Mouse (Mus musculus): ENCODE data around the gene Ncor1. TPM values are rescaled to one million over a fixed set of nuclear protein-coding genes. Genes with fewer than 3 reads are reported as not detected.
"Not testable (repeated sequence)": the region's sequence is repeated elsewhere in the genome, so short reads cannot be mapped to it uniquely, and the experiment has no call there.

Gene Ncor1
- total RNA-seq, 2 experiments from 2014 or later: 243 to 266 TPM

DNA sequence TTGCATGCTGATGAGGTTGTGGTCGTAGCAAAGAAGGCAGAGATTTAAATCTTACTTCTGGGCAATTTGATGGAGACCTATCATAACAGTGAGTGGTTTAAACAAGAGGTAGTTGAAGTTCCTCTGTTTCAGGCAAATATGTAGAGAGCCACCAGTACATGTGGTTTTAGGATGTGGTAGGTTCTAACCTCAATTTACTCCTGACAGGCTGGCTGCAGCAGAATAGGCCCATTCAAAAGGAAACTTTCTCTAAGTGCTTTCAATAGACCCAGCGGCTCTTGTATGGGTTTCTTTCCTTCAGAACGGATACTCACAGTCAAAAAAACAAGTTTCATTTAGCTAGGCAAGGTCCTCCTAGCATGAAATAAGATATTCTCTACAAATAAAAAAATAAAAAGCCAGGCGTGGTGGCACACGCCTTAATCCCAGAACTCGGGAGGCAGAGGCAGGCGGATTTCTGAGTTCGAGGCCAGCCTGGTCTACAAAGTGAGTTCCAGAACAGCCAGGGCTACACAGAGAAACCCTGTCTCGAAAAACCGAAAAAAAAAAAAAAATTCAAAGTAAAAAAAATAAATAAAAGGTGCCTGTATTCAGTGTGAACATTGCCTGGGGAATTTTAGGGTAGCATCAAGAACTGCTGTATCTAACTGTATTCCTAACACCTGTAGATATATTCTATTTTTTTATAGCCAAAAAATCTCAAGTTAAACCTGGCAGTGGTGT lies 70.6 kb downstream of the Ncor1 start:
- ATAC-seq (replicated peaks; ENCODE audit: low FRiP score, poor library complexity, severe bottlenecking): no peak

DNA sequence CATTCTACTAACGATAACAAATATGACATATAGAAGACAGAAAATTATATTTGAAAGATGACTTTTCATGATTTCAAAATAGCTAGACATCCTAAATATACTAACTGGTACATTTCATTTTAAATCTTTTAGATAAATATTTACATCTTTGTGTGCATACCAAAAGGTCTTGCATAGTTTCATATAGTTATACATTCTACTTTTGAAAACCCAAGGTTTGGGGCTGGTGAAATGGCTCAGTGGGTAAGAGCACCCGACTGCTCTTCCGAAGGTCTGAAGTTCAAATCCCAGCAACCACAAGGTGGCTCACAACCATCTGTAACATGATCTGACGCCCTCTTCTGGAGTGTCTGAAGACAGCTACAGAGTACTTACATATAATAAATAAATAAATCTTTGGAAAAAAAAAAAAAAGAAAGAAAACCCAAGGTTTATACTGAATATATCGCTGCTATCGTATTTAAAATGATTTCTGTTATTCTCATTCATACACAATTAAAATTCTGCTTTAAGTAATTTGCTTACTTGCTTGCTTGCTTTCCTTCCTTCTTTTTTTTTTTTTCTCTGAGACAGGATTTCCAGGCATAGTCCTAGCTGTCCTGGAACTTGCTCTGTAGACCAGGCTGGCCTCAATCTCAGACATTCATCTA lies 81.0 kb downstream of the Ncor1 start:
- not testable (repeated sequence) for ATAC-seq (replicated peaks; ENCODE audit: low FRiP score, poor library complexity, severe bottlenecking)

DNA sequence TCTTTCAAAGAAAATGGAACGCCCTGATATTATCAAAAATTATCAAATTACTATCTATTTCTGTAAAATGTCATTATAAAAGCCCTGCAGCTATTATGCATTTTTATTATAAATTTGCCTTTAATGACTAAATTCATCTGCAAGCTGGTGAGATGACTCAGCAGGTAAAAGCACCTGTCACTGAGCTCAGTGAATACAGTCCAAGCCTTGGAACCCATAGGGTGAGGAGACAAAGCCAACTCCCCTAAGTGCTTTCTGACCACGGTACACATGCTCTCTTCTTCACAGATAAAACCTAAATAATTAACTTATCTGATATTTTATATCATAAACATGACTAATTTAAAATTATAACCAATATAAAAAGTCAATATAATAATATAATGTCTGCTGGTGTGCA lies 86.6 kb downstream of the Ncor1 start:
- ATAC-seq (replicated peaks; ENCODE audit: low FRiP score, poor library complexity, severe bottlenecking): no peak

DNA sequence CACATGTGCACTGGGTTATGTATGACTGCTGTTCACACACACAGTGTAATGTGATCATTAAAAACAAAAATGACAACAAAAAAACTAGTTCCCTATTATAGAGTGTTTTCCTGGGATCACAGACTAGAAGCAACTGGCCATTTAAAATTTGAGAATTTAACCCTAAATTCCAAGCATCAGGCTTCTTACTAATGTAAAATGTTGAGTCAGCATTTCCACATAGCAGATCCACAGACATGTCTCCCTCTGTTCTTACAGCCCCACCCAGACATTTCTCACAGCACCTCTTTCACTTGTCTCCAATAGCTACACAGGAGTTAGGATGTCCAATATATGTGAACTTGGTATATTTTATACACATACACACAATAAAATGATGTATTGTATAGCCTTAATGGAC lies 88.4 kb downstream of the Ncor1 start:
- ATAC-seq (replicated peaks; ENCODE audit: low FRiP score, poor library complexity, severe bottlenecking): no peak

DNA sequence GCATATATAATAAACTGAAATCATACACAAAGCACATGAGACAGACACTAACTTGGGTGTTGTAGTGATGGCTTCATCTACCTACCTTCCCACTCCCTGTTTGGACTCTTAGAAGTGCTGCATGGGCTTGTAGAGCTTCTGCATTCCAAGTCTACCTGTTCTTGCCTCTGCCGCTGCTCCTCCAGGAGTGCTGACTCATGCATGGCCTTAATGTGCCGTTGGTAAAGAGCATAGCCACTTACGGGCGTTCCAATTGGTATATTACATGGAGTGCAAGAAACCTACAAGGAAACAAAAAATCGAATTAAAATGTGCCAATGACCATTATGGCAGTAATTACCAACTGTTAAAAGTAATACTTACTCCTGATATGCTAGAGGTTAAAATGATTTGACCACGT lies 91.5 kb downstream of the Ncor1 start:
- ATAC-seq (replicated peaks; ENCODE audit: low FRiP score, poor library complexity, severe bottlenecking): no peak

DNA sequence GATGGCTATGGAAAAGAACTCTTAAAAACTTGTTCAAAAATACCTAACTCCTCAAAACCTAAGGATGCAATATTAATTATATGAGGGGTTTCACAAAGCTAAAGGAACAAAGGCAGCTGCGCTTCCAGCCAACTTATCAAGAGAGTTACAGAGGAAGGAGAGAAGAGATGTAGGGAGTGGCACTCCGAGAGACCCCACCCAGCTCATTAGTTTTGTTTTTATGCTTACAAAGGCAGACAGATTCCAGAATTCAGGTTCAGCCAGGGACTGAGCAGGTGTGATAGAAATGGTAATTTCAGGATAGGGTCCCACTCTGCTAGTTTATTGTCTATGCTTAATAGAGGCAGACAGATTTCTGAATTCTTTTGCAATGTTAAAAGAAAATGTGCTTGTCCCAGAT lies 103.1 kb downstream of the Ncor1 start:
- no peak for ATAC-seq (replicated peaks; ENCODE audit: low FRiP score, poor library complexity, severe bottlenecking)

DNA sequence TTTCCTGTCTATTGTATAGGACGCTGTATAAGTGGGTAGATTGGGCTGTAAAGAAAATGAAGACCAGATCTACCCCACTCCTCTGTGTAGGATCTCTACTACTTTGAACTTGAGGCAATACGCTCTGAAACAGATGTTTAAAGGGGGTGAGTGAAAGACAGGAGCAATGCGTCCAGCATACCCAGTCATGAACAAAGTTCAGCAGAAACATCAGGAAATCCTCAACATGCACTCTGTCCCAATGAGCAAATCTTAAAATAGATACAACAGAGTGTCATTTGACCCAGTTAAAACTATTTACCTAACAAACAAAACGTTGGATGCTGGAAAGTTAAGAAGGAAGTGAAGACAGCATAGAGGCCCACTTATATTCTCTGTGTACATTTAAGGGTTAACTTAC lies 106.4 kb downstream of the Ncor1 start:
- ATAC-seq (replicated peaks; ENCODE audit: low FRiP score, poor library complexity, severe bottlenecking): no peak

DNA sequence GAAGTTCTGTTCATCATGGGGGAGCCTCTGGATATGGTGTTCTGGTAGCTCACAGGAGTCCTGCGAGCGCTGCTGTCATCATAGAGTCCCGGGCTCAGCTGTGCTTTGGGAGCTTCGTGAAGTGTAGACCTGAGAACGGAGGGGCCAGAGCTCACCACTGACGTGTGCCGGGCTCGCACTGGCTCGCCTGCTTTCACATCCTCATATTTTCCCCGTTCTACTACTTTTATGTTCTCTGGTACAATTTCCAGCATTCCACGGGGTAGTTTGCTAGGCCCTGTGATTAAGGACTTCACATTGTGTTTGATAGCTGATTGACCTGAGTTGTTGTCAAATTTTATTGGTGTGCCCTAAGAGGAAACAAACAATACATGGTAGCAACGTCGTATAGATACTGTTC lies 115.3 kb downstream of the Ncor1 start:
- ATAC-seq (replicated peaks; ENCODE audit: low FRiP score, poor library complexity, severe bottlenecking): no peak

DNA sequence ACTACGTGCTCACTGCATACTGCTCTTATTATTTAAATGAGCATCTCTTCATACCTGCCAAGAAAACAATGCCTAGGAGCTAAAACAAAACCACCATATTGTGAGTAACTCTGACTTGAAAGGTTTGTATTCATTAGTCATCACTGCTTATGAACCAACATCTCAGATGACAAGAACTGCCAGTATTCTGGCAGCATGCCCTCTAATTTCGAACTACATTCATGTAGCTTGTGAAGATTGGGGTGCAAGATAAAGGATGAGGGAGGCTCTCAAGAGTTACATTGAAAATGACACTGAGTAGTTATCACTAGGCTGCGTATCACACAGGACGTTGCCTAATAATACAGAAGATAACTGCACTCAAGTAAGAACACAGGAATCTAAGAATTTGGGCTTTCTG lies 126.1 kb downstream of the Ncor1 start:
- no peak for ATAC-seq (replicated peaks; ENCODE audit: low FRiP score, poor library complexity, severe bottlenecking)

DNA sequence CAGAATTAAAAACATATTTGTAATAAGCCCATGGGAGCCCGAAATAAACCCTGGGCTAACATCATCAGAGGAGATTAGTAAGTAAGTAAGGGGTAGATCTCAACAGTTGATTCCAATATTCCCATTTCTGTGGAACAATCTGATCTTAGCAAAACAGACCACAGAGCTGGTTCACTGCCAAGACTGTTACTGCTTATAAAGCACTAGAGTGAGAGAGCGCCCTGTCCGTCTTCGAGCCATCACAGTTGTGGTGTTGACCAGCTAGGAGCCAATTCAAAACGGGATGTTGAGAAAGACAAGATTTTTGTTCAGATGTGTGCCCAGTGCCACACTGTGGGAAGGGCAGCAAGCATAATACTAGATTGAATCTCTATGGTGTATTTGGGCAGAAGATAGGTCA lies 127.2 kb downstream of the Ncor1 start:
- no peak for ATAC-seq (replicated peaks; ENCODE audit: low FRiP score, poor library complexity, severe bottlenecking)

DNA sequence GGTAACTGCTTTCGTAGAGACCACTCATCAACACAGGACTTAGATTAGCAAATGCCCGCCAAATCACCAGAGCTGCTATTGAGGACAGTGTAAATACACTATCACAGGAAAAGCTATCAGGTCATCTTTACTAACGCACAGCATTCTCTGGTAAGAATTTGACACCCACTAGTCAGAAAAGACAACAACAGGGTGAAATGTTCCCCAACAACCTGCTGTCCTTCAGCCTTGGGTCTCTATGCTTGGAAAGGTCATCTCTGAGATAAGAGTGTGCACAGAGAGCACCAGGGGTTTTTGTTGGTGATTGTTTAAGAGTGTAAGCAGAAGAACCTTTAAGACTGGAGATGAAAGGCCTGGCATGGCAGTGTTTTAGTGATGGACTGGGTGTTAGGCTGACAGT lies 134.7 kb downstream of the Ncor1 start:
- ATAC-seq (replicated peaks; ENCODE audit: low FRiP score, poor library complexity, severe bottlenecking): no peak

DNA sequence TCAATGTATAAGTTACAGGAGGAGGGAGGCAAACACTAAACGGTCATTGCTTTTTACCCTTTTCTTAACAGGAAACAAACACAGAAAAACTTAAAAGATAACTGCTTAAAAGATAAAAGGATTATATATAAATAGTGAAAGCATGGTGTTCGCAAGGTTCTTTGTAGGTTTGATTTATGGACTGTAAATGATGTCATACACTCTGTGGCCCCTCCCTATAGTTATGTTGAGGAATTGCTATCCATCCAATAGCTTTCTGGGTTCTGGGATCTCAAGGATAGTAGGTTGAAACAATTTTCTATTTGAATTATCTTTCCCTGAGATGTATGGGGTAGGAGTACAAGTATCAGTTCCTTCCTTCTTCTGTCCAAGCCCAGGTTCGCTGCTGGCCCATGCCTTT lies 138.2 kb downstream of the Ncor1 start:
- no peak for ATAC-seq (replicated peaks; ENCODE audit: low FRiP score, poor library complexity, severe bottlenecking)

DNA sequence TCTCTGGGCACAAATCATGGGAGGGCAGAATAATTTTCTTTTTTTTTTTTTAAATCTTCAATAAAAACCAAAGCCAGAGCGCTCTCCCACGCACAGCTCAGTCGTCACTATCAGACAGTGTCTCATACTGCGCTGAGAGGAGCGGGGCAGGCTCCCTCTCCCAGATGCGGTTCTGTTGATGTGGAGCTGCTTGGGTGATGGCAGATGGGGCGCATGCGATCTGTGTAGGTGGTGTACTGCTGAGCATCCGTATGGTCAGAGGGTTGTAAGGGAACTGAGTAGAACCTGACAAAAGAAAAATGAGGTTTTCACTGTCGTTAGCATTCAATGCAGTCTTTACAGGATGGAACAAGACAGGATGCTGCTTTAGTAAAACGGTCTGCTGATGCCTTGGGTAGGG lies 140.6 kb downstream of the Ncor1 start:
- ATAC-seq (replicated peaks; ENCODE audit: low FRiP score, poor library complexity, severe bottlenecking): no peak

DNA sequence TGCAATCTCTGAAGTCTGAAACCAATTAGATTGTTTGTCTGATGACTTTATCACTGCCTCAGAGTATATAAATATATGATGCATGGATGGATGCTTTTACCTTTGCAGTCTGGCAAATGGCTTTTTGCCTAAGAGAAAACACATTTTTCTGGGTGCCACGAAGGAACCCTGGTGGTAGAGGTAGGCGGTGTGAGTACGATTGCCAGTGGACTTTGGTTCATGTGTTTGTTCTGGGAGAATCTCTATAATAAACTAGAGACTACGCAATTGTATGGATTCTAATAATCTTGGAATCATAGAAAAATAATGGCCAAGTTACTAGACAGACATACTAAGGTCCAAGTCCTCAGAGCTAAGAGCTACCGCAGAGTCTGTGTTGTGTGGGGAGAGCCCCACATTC lies 143.4 kb downstream of the Ncor1 start:
- ATAC-seq (replicated peaks; ENCODE audit: low FRiP score, poor library complexity, severe bottlenecking): no peak

DNA sequence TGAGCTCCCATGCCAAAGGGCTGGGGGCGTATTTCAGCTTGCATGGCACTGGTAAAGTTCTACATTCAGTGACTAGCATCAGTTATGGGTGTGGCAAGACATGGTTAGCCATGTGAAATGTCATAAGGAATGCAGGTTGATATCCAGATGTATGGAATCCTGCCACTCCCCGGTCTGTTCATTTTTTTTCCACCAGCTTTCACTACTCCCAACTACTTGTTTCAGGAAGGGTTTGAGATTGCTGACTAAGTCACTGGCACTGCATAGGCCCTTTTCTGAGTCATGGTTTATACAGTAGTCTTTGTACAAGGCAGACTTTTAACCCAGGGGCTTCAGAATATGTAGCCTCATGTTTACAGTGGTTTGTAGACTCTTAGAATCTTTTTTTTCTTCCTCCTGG lies 149.0 kb downstream of the Ncor1 start:
- no peak for ATAC-seq (replicated peaks; ENCODE audit: low FRiP score, poor library complexity, severe bottlenecking)

DNA sequence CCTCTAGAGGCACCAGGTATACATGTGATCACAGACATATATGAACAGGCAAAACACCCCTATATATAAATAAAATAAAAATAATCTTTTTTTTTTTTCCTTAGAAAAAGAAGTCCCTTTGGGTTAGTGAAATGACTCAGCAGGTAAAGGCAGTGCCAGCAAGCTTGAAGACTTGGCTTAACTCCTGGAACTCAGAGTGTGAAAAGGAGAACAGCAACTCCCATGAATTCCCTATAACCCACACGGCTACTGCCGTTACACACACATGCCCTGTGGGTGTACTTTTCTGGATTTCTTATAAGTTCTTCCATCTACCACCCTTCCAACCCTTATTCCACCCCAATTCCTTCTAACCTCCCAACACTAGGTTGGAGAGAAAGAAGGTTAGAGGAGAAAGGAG lies 152.5 kb downstream of the Ncor1 start:
- no peak for ATAC-seq (replicated peaks; ENCODE audit: low FRiP score, poor library complexity, severe bottlenecking)

DNA sequence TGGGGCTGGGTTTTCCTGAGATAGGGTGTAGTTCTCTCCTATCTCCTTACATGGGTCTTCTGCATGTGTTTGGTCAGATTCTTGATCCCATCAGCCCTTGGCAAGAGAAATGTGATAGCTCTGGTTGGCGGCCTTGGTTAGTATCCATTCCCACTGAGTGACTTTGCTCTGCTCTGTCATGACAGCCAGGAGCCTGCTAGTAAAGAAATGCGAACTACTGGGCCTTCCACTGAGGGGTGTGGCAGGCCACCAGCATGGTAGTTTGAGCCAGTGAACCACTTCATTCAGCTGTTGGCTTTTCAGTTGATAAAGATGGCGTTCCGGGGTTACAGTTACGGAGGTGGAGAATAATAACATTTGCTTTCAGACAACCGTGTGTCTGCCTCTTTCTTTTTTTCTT lies 159.5 kb downstream of the Ncor1 start:
- no peak for ATAC-seq (replicated peaks; ENCODE audit: low FRiP score, poor library complexity, severe bottlenecking)

DNA sequence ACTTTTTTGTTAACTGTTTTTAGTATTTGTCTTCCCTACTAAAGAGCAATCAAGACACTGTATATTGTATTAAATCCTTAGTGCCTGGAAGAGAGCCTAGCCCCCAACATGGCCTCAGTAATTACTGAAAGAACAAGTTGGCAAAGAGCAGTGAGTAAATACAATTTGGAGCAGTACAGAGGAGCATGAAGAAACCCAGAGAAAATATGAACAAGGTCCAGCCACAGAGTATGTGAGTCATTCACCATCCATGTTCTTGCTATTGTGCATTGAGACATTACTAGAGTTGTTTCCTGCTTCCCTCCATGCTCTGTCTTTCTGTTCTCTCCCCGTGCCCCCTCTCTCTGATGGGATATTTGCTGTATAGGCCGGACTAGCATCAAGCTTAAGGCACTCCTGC lies 164.2 kb downstream of the Ncor1 start:
- no peak for ATAC-seq (replicated peaks; ENCODE audit: low FRiP score, poor library complexity, severe bottlenecking)

DNA sequence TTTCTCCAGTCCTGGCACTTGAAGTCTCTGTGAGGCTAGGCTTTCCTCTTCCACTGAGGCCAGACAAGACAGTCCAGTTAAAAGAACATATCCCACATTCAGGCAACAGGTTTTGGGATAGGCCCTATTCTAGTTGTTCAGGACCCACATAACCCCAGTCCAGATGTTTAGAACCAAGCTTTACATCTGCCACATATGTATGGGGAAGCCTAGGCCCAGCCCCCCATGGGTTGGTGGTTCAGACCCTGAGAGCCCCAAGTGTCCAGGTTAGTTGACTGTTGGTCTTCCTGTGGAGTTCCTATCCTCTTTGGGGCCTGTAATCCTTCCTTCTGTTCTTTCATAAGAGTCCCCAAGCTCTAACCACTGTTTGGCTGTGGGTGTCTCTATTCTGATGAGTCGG lies 170.6 kb downstream of the Ncor1 start:
- ATAC-seq (replicated peaks; ENCODE audit: low FRiP score, poor library complexity, severe bottlenecking): no peak

DNA sequence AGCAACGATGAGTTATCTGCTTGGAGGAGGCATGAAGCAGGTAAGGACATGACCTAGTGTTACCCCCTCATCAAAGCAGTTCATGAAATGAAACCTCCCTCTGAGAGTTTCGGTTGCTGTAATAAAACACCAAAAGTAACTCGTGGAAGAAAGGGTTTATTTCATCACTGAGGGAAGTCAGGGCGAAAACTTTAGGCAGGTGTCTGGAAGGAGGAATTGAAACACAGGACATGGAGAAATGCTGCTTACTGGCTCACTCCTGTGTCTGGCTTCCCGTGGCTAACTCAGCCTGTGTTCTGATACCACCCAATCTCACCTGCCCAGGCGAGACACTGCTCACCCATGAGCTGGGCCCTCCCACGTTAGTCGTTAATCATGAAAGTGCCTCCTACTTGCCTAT lies 173.3 kb downstream of the Ncor1 start:
- no peak for ATAC-seq (replicated peaks; ENCODE audit: low FRiP score, poor library complexity, severe bottlenecking)

DNA sequence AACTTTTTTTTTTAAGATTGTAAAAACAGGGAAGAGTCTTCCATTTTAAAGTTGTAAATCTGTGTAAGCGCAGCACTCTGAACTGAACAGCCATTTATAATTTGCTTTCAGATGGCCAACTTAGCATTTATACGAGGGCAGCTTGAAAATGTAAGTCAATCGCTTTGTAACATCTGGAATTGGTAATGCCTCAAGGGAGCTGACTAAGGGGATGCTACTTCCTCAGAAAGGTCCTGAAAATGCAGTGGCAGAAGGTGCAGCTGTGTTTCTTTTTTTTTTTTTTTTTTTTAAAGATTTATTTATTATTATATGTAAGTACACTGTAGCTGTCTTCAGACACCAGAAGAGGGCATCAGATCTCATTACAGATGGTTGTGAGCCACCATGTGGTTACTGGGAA lies 174.3 kb downstream of the Ncor1 start:
- ATAC-seq (replicated peaks; ENCODE audit: low FRiP score, poor library complexity, severe bottlenecking): not testable (repeated sequence)

DNA sequence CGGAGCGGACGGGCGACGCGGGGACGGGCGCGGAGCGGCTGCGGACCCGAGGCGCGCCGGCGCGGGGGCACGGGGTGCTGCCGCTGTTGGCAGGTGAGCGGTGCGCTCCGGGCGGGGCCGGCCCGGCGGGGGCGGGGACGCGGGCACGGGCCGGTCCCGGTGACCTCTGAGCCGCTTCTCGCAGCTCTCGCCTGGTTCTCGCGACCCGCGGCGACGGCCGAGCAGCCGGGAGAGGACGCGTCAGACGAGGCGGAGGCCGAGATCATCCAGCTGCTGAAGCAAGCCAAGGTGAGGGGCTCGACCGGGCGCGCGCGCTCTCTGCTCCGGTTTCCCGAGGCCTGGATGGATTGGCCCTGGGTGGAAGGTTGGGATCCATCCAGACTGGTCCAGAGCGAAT lies 176.7 kb downstream of the Ncor1 start:
- ATAC-seq (replicated peaks; ENCODE audit: low FRiP score, poor library complexity, severe bottlenecking): peak; percentile 64
